Mouse (Mus musculus) liver, postnatal 0 days (tissue): ENCODE data around the gene Jak1.

Experiments used
- CTCF ChIP-seq: sonication (generic); IDR thresholded peaks from 2 replicates; pipeline ENCODE4 v1.5.1; 2016; ENCODE audit warnings: antibody characterized with exemption, low read depth
- EP300 ChIP-seq: IDR thresholded peaks from 2 replicates; pipeline ENCODE4 v1.6.1; 2016; ENCODE audit warnings: antibody characterized with exemption, low read depth, mild to moderate bottlenecking

GRCm38 (mm10) chr4:101240875-101241173 lies 24.3 kb downstream of the Jak1 start:
- no peak for TF ChIP-seq CTCF
- no peak for TF ChIP-seq EP300
